Mouse (Mus musculus) liver, embryonic 11.5 days (tissue): ENCODE results near the gene Jak3. TPM values are rescaled to one million over a fixed set of nuclear protein-coding genes. Genes with fewer than 3 reads are reported as not detected.

Experiments
- ATAC-seq: fragments of 200-750 bp; cut with Nextera tagmentation; replicated peaks from 2 replicates; pipeline ENCODE4 v1.8.0; 2017; ENCODE audit warnings: moderate number of reproducible peaks, mild to moderate bottlenecking, moderate TSS enrichment, moderate library complexity; ENCODE audit not compliant: low FRiP score
- DNase-seq: peaks from one replicate; pipeline ENCODE4 v3.0.0-alpha.2; 2017; ENCODE audit warnings: low spot score
- H3K27ac ChIP-seq: fragments of 300-500 bp; sonication (generic); 2 replicates; pipeline ENCODE4 v1.5.1; 2014; ENCODE audit warnings: mild to moderate bottlenecking, low read depth, low read length, control low read depth
- H3K27me3 ChIP-seq: fragments of 300-500 bp; sonication (generic); replicated peaks from 2 replicates; pipeline ENCODE4 v1.6.1; 2014; ENCODE audit warnings: low read length, mixed read lengths; ENCODE audit not compliant: control insufficient read depth, insufficient read depth
- H3K36me3 ChIP-seq: fragments of 300-500 bp; sonication (generic); 2 replicates; pipeline ENCODE4 v1.6.1; 2014; ENCODE audit warnings: mild to moderate bottlenecking, low read length, moderate library complexity, mixed read lengths; ENCODE audit not compliant: control insufficient read depth, insufficient read depth
- H3K4me1 ChIP-seq: fragments of 300-500 bp; sonication (generic); replicated peaks from 2 replicates; pipeline ENCODE4 v1.6.1; 2014; ENCODE audit warnings: low read length, mixed read lengths; ENCODE audit not compliant: control insufficient read depth, insufficient read depth
- H3K4me2 ChIP-seq: fragments of 300-500 bp; sonication (generic); 2 replicates; pipeline ENCODE4 v1.6.1; 2014; ENCODE audit warnings: mild to moderate bottlenecking, control low read depth, moderate library complexity
- H3K4me3 ChIP-seq: fragments of 300-500 bp; sonication (generic); 2 replicates; pipeline ENCODE4 v1.5.1; 2014; ENCODE audit warnings: low read depth, low read length, control low read depth
- H3K9ac ChIP-seq: fragments of 300-500 bp; sonication (generic); 2 replicates; pipeline ENCODE4 v1.6.1; 2014; ENCODE audit warnings: low read depth, low read length, control low read depth
- H3K9me3 ChIP-seq: fragments of 300-500 bp; sonication (generic); 2 replicates; pipeline ENCODE4 v1.6.1; 2016; ENCODE audit warnings: low read length, inconsistent platforms, mixed read lengths; ENCODE audit not compliant: control insufficient read depth
- WGBS: fragments of 180-500 bp; shearing (Covaris S2); extraction: QIAGEN DNeasy Blood & Tissue Kit; methylation state at CpG from one replicate; pipeline ENCODE4 v1.1.7; 2014; 5-methylcytosine and 5-hydroxymethylcytosine counted together
- polyA plus RNA-seq: library from polyadenylated mRNA; unstranded; fragments of >200 nt; fragmentation: Nextera tagmentation; extraction: Ambion mirVana; gene quantifications from 2 replicates; pipeline ENCODE4 v1.2.1, GENCODE M21; 2014

Gene Jak3
- polyA plus RNA-seq, 1 experiment from 2014 or later = 10.1 TPM

DNA sequence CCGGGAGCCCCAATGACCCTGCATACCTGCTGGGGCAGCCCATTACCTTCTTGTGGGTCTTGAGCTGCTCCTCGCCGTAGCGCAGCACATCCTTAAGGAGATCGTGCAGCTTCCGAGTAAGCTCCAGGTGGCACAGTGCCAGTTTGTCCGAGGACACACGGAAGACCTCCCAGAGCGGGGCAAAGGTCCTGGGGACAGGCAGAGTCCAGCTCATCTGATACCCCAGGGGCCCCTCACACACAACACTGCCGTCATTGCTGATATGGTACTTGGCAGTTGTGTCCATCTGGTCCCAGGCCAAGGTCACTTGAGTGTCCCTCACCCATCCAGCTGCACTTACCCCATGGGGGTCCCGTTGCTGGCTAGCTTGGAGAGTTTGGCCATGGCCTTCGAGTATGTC, 41.0 kb downstream of the Jak3 start:
- Histone ChIP-seq H3K4me1 (no peaks in the 10 kb centered on the region), H3K9ac (no peak overlapping the region), H3K4me3 (no peak overlapping the region), H3K27ac (no peak overlapping the region), H3K36me3 (no peaks in the 10 kb centered on the region), H3K4me2 (no peak overlapping the region), H3K9me3 (no peaks in the 10 kb centered on the region), H3K27me3 (no peaks in the 10 kb centered on the region)
- DNase-seq = no peak
- 83% methylated on average over 12 of the region's 12 CpGs for WGBS
- no peak for ATAC-seq

DNA sequence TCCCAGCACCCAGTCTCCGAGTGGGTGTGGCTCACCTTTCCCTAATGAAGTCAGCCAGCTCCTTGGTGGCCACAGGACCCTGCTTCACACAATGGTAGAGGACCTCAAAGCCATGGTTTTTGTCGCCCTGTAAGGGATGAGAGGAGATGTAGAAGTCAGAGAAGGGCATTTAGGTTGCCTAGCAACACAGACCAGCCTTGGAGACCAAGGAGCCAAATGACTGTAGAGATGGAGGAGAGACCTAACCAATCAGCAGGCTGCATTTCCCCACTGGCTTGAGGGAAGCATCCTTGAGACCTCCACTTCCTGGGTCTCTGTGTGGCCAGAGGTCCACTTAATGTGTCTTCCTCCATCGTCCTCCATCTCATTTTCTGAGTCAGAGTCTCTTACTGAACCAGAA, 42.2 kb downstream of the Jak3 start:
- H3K27me3 ChIP-seq = no peaks in the 10 kb centered on the region
- 37% methylated on average over 3 of the region's 3 CpGs for WGBS

DNA sequence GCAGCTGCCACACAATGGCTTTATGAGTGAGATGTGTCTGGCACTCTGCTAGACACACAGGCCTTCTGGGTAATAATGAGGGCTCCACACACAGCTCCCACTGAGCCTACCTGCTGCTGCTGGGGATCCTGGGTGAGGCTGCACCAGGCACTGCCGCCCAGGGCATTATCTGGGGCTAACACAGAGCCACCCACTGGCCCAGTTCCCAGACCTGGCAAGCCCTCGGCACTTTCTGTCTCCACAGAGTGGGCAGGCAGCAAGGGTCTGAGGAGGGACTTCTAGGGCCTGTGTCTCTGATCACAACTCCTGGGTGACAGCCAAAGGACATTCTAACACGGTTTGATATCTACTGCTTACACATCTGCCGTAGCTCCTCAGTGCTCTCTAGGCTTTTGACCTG, 43.1 kb downstream of the Jak3 start:
- no peak overlapping the region for H3K4me2 ChIP-seq
- no peaks in the 10 kb centered on the region for H3K9me3 ChIP-seq
- DNase-seq (no peak), ATAC-seq (no peak)
- H3K4me1 ChIP-seq = peaks cover 4% of the 10 kb centered on the region; the same call in 1 of the 2 replicates
- no peak overlapping the region for H3K4me3 ChIP-seq
- WGBS = 68% methylated on average over 4 of the region's 4 CpGs
- no peak overlapping the region for H3K27ac ChIP-seq
- peaks cover 5% of the 10 kb centered on the region; the same call in 1 of the 2 replicates for H3K27me3 ChIP-seq
- no peaks in the 10 kb centered on the region for H3K36me3 ChIP-seq
- no peak overlapping the region for H3K9ac ChIP-seq

More for the DNA sequence above, 42.2 kb downstream of the Jak3 start:
- H3K4me2 ChIP-seq = no peak overlapping the region
- no peak overlapping the region for H3K4me3 ChIP-seq
- no peaks in the 10 kb centered on the region for H3K9me3 ChIP-seq
- no peak overlapping the region for H3K9ac ChIP-seq
- H3K27ac ChIP-seq = no peak overlapping the region
- 0 out of 2 replicates have a peak, but pooled peaks cover 1% of the 10 kb centered on the region for H3K4me1 ChIP-seq
- DNase-seq (no peak), ATAC-seq (no peak)
- H3K36me3 ChIP-seq = no peaks in the 10 kb centered on the region

DNA sequence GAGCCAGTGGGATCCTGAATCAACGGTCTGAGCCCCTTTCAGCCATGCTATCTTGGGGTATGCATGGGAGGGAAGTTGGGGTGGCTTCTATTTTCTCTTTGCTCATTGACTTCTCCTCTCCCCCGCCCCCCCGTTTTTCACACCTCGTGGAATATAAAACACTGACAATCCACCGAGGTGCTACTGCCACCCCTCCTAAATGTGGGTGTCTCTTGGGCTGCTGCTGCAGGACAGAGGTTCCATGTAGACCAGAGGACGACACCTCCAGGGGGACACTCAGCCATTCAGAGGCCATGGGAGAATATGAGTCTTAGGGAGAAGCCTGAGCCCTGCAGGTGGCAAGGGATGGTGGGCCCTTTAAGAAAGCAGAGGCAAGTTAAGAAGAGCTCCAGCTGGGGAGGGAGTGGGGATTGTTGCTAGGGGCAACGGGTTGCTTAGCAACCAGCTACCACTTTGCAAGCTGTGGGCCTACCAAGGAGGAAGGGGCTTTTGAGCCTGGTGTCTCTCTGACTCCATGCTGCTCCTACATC, 43.9 kb downstream of the Jak3 start:
- 48% methylated on average over 7 of the region's 7 CpGs for WGBS
- H3K27ac ChIP-seq = no peak overlapping the region
- no peak overlapping the region for H3K9ac ChIP-seq
- H3K4me1 ChIP-seq = peaks cover 6% of the 10 kb centered on the region
- DNase-seq (no peak), ATAC-seq (no peak)
- peaks cover 11% of the 10 kb centered on the region for H3K27me3 ChIP-seq
- no peaks in the 10 kb centered on the region for H3K9me3 ChIP-seq
- no peaks in the 10 kb centered on the region for H3K36me3 ChIP-seq
- no peak overlapping the region for H3K4me3 ChIP-seq
- H3K4me2 ChIP-seq = no peak overlapping the region

DNA sequence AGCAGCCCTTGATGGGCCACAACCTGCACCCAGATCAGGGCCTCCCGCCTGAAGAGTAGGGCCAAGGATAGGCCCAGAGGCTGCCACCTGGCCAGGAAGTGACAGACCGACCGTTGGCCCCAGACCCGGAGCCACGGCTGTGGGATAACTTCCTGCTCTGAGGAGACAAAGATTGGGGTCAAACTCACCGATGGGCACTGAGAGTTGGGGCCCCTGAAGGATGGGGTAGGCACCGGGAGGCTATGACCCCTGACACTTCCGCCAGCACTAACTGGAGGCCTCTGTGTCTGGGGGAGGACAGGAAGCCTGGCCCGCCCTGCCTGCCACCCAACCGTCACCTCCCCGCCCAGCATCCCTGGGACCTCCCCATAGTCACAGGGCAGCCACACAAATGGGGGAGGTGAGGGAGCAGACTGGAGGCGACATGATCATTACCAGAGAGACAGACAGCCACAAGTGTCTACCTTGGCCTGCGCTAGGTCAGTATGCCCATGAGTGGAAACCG, 47.0 kb downstream of the Jak3 start:
- H3K9me3 ChIP-seq = no peaks in the 10 kb centered on the region
- no peak overlapping the region for H3K27ac ChIP-seq
- H3K9ac ChIP-seq = peak overlapping the region; percentile 46
- peak overlapping the region; percentile 33 for H3K4me3 ChIP-seq
- H3K4me2 ChIP-seq = peak overlapping the region; percentile 57
- DNase-seq = no peak
- H3K27me3 ChIP-seq = peaks cover 24% of the 10 kb centered on the region
- peak; percentile 73 for ATAC-seq
- no peaks in the 10 kb centered on the region for H3K36me3 ChIP-seq
- WGBS = 36% methylated on average over 14 of the region's 14 CpGs
- H3K4me1 ChIP-seq = peaks cover 10% of the 10 kb centered on the region

DNA sequence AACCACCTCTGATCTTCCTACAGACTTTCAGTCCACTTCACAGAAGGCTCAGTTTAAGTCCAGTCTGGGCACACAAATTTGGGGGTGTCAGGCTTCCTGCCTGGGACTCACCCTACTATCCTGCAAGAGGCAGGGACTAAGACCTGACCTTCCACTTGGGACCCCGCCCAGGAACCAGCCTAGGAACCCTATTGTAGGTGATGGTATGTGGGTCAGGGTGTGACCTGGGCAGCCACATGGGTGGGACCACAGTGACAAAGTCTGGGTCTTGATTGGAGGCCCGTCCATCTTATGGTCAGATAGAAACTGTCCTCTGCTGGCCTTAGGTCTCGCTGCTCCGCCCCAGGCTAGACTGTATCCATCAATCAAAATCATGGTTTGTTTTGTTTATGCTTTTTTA, 48.3 kb downstream of the Jak3 start:
- peaks cover 26% of the 10 kb centered on the region for H3K27me3 ChIP-seq
- no peak overlapping the region for H3K9ac ChIP-seq
- peaks cover 15% of the 10 kb centered on the region for H3K4me1 ChIP-seq
- H3K27ac ChIP-seq = no peak overlapping the region
- no peaks in the 10 kb centered on the region for H3K36me3 ChIP-seq
- 64% methylated on average over 4 of the region's 4 CpGs for WGBS
- ATAC-seq = no peak
- H3K4me3 ChIP-seq = no peak overlapping the region
- no peaks in the 10 kb centered on the region for H3K9me3 ChIP-seq
- DNase-seq = no peak
- peak overlapping the region; percentile 92 for H3K4me2 ChIP-seq

DNA sequence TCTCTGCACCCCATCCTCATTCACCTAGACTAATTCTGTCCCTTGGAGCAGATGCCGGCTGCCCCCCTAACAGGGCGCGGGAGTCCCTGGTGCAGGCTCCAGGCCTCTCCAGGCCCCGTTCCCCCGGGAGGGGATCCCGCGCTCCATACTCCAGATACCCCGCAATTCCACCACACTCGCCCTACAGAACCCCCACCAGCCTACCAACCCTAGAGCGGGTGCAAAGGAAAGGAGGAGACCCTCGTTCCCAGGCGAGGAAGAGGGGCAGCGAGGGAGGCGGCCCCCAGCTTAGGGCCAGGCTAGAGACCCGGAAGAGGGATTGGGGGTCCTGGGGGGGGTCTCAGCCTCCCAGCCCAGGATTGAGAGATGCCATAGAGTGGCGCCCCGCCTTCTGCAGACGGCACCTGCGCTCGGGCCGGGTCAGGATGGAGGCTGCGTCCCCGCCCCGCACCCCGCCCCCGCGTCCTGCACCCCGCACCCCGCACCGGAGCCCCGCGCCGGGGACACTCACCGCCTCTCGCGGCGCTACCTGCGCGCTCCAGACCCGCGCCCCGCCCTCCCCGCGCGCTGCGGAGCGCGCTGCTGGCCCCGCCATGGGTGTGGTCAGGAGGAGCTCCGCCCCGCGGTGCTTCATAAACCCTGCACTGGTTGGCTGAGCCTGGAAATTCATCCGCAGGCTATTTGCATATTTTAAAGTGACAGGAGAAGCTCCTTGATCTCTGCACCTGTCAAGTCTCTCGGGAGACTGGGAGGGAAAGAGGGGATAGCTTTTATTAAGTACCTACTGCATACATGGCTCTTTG, 49.2 kb downstream of the Jak3 start, which contains the start of gene Fcho1:
Fcho1 (minus strand) TSS at position 595 of the 803 bp plus-strand sequence.
- Histone ChIP-seq H3K27me3 (peaks cover 30% of the 10 kb centered on the region), H3K27ac (no peak within 1 kb of the TSS), H3K4me1 (peaks cover 15% of the 10 kb centered on the region), H3K9me3 (no peaks in the 10 kb centered on the region), H3K4me2 (peak within 1 kb of the TSS; percentile 92), H3K36me3 (no peaks in the 10 kb centered on the region), H3K4me3 (peak within 1 kb of the TSS; percentile 69), H3K9ac (peak within 1 kb of the TSS; percentile 73)
- DNase-seq = peak; percentile 77
- WGBS = 1% methylated on average over 51 of the region's 54 CpGs
- ATAC-seq = peak; percentile 81

DNA sequence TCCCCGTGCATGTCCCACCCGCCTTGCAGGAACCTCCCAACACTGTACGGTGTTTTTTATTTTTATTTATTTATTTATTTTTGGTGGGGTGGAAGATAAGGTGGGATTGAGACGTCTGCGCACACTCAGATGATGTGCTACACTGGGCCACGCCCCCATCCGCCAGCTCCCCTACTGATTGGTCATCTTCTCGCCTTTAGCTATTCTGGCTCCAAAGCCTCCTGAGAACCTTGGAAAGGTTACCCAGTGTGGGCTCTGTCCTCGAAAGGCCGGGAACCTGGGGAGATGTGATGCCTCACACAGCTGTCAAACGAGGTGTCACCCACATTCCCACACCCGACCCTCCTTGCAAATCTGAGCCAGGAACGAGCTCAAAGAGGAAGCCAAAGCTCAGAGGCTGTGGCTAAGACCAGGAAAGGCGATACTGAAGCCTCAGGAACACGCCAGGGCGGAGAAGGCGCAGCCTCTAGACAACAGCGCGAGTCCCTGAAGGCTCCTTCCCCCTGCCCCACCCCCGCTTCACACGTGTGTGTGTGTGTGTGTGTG, 52.2 kb downstream of the Jak3 start:
- no peak overlapping the region for H3K27ac ChIP-seq
- H3K27me3 ChIP-seq = peaks cover 32% of the 10 kb centered on the region
- DNase-seq (no peak), ATAC-seq (0 out of 2 replicates have a peak, but pooled peaks have one; percentile 27)
- peaks cover 13% of the 10 kb centered on the region for H3K4me1 ChIP-seq
- no peak overlapping the region for H3K9ac ChIP-seq
- peak overlapping the region; percentile 68 for H3K4me2 ChIP-seq
- 5% methylated on average over 20 of the region's 21 CpGs for WGBS
- no peaks in the 10 kb centered on the region for H3K36me3 ChIP-seq
- peak overlapping the region; percentile 31 for H3K4me3 ChIP-seq
- H3K9me3 ChIP-seq = no peaks in the 10 kb centered on the region
